Mouse (Mus musculus): ENCODE results near the gene Myl3. TPM values are rescaled to one million over a fixed set of nuclear protein-coding genes. Genes with fewer than 3 reads are reported as not detected.
A peak's percentile ranks its signal among the peaks of the same experiment; 100 is the strongest.

Gene Myl3
- polyA plus RNA-seq, 1 experiment from 2014 or later = 6.8 TPM

GRCm38 (mm10) chr9:110734154-110734553 is 7.5 kb upstream of the Myl3 start:
- peaks cover 10% of the 10 kb centered on the region for H3K4me1 ChIP-seq (replicated peaks; ENCODE audit: control insufficient read depth, insufficient read depth, low read length)
- no peak overlapping the region for H3K4me3 ChIP-seq (ENCODE audit: low read depth, low read length)
- no peaks in the 10 kb centered on the region for H3K9me3 ChIP-seq (ENCODE audit: control insufficient read depth, low read length)
- 61% methylated on average over 7 of the region's 7 CpGs for WGBS
- no peak overlapping the region for H3K4me2 ChIP-seq
- ATAC-seq (replicated peaks; ENCODE audit: low FRiP score) (no peak), DNase-seq (ENCODE audit: low spot score) (no peak)
- H3K36me3 ChIP-seq (ENCODE audit: control insufficient read depth, insufficient read depth, low read length) = no peaks in the 10 kb centered on the region
- H3K27me3 ChIP-seq (replicated peaks; ENCODE audit: control insufficient read depth, insufficient read depth, low read length) = peaks cover 15% of the 10 kb centered on the region
- H3K9ac ChIP-seq (ENCODE audit: low read depth, low read length) = no peak overlapping the region
- H3K27ac ChIP-seq (ENCODE audit: low read depth, low read length) = no peak overlapping the region

DNA sequence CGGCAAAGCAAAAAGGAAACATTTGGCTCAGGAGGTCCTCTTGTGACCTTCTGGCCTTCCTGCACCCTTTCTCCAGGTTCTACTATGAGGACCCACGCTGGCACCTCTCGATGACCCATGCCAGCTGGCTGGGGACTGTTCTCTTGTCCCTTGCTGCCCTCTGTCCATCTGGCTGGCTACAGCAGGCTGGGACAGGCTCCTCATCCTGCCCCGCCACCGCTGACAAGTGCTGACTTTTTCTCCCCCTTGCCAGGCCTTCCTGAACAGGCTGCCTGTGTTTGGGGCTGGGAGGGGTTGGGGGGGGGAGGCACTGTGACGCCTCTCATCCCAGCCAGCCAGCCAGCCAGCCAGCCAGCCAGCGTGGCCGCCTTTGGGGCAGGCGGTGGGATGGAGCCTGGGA is 5.3 kb upstream of the Myl3 start:
- Histone ChIP-seq H3K27me3 (replicated peaks; ENCODE audit: control insufficient read depth, insufficient read depth, low read length) (peaks cover 28% of the 10 kb centered on the region), H3K4me2 (no peak overlapping the region), H3K27ac (ENCODE audit: low read depth, low read length) (no peak overlapping the region), H3K4me3 (ENCODE audit: low read depth, low read length) (no peak overlapping the region), H3K36me3 (ENCODE audit: control insufficient read depth, insufficient read depth, low read length) (no peaks in the 10 kb centered on the region), H3K4me1 (replicated peaks; ENCODE audit: control insufficient read depth, insufficient read depth, low read length) (peaks cover 10% of the 10 kb centered on the region), H3K9ac (ENCODE audit: low read depth, low read length) (no peak overlapping the region), H3K9me3 (ENCODE audit: control insufficient read depth, low read length) (no peaks in the 10 kb centered on the region)
- ATAC-seq (replicated peaks; ENCODE audit: low FRiP score) = no peak
- DNase-seq (ENCODE audit: low spot score) = no peak
- 60% methylated on average over 9 of the region's 9 CpGs for whole genome bisulfite sequencing

- DNase-seq (ENCODE audit: low spot score) (no peak), ATAC-seq (replicated peaks; ENCODE audit: low FRiP score) (no peak)
- Histone ChIP-seq H3K4me2 (no peak overlapping the region), H3K27ac (ENCODE audit: low read depth, low read length) (no peak overlapping the region), H3K9ac (ENCODE audit: low read depth, low read length) (no peak overlapping the region), H3K27me3 (replicated peaks; ENCODE audit: control insufficient read depth, insufficient read depth, low read length) (peaks cover 45% of the 10 kb centered on the region), H3K4me3 (ENCODE audit: low read depth, low read length) (no peak overlapping the region), H3K9me3 (ENCODE audit: control insufficient read depth, low read length) (no peaks in the 10 kb centered on the region), H3K36me3 (ENCODE audit: control insufficient read depth, insufficient read depth, low read length) (no peaks in the 10 kb centered on the region), H3K4me1 (replicated peaks; ENCODE audit: control insufficient read depth, insufficient read depth, low read length) (peaks cover 6% of the 10 kb centered on the region)
- WGBS = 29% methylated on average over 1 of the region's 1 CpGs
Measured at GRCm38 (mm10) chr9:110738054-110738453, 3.6 kb upstream of the Myl3 start.

DNA sequence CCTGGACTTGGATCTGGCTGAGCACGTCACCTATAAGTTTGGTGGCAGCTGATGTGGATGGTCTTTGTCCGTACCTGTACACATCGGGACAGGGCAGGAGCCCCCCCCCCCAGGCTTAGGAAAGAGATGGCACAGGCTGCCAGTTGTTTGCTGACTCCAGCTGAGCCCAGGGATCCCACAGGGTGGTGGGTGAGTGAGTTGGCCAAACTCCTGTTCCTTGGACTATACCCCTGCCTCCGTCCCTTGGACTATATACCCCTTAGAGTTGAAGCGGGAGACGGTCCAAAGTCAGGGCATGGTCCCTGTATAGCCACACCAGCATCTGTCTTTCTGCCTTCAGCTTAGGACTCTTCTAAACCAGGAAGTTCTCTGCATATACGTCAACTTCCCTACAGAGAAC is 1.7 kb upstream of the Myl3 start:
- Histone ChIP-seq H3K27me3 (replicated peaks; ENCODE audit: control insufficient read depth, insufficient read depth, low read length) (peaks cover 63% of the 10 kb centered on the region), H3K9me3 (ENCODE audit: control insufficient read depth, low read length) (no peaks in the 10 kb centered on the region)

DNA sequence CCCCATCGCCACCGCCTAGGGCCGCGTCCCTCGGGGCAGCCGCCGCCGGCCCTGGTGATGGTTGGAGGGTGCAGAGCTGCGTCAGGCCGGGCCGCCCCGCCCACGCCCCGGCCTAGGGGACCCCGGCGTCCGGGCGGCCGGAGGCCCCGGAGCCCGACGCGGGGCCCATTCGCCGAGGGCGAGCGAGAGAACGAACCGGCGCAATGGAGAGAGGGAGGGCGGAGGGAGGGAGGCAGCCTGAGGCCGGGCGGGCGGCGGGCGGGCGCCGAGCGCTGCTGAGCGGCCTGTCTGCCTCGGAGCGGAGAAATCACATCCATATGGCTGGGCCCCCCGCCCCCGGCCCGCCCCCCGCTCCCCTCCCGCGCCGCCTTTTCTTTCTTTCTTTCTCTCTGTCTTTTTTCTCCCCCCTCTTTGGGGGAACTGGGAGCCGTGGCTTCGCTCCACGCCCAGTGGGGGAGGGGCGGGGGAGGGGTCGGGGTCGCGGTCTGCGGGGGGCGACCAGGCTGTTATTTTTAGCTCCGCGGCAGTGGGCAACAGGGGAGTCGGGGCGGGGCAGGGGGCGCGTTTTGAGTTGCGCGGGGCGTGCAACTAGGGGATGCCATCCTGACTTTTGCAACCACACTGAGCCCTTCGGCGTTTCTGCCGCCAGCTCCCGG is 762 bp downstream of the Myl3 start:
- H3K4me3 ChIP-seq (ENCODE audit: low read depth, low read length) = peak overlapping the region; percentile 64
- peak; percentile 53 for ATAC-seq (replicated peaks; ENCODE audit: low FRiP score)
- H3K36me3 ChIP-seq (ENCODE audit: control insufficient read depth, insufficient read depth, low read length) = no peaks in the 10 kb centered on the region
- peak; percentile 60 for DNase-seq (ENCODE audit: low spot score)
- peaks cover 15% of the 10 kb centered on the region; the same call in 1 of the 2 replicates for H3K4me1 ChIP-seq (replicated peaks; ENCODE audit: control insufficient read depth, insufficient read depth, low read length)
- H3K9me3 ChIP-seq (ENCODE audit: control insufficient read depth, low read length) = no peaks in the 10 kb centered on the region
- WGBS = 1% methylated on average over 62 of the region's 71 CpGs
- peak overlapping the region; percentile 65; the same call in 1 of the 2 replicates for H3K27ac ChIP-seq (ENCODE audit: low read depth, low read length)
- peak overlapping the region; percentile 57 for H3K9ac ChIP-seq (ENCODE audit: low read depth, low read length)
- H3K4me2 ChIP-seq = peak overlapping the region; percentile 82
- peaks cover 63% of the 10 kb centered on the region for H3K27me3 ChIP-seq (replicated peaks; ENCODE audit: control insufficient read depth, insufficient read depth, low read length)

More for the DNA sequence above, 1.7 kb upstream of the Myl3 start:
- no peak overlapping the region for H3K4me3 ChIP-seq (ENCODE audit: low read depth, low read length)
- H3K9ac ChIP-seq (ENCODE audit: low read depth, low read length) = no peak overlapping the region
- 0 out of 2 replicates have a peak, but pooled peaks cover 5% of the 10 kb centered on the region for H3K4me1 ChIP-seq (replicated peaks; ENCODE audit: control insufficient read depth, insufficient read depth, low read length)
- 78% methylated on average over 7 of the region's 7 CpGs for WGBS
- H3K4me2 ChIP-seq = no peak overlapping the region
- DNase-seq (ENCODE audit: low spot score) (no peak), ATAC-seq (replicated peaks; ENCODE audit: low FRiP score) (no peak)
- no peak overlapping the region for H3K27ac ChIP-seq (ENCODE audit: low read depth, low read length)
- H3K36me3 ChIP-seq (ENCODE audit: control insufficient read depth, insufficient read depth, low read length) = no peaks in the 10 kb centered on the region

- H3K27ac ChIP-seq (ENCODE audit: low read depth, low read length) = peak overlapping the region; percentile 65; the same call in 1 of the 2 replicates
- peak overlapping the region; percentile 64 for H3K4me3 ChIP-seq (ENCODE audit: low read depth, low read length)
- H3K36me3 ChIP-seq (ENCODE audit: control insufficient read depth, insufficient read depth, low read length) = no peaks in the 10 kb centered on the region
- no peaks in the 10 kb centered on the region for H3K9me3 ChIP-seq (ENCODE audit: control insufficient read depth, low read length)
- peaks cover 15% of the 10 kb centered on the region; the same call in 1 of the 2 replicates for H3K4me1 ChIP-seq (replicated peaks; ENCODE audit: control insufficient read depth, insufficient read depth, low read length)
- H3K4me2 ChIP-seq = peak overlapping the region; percentile 82
- DNase-seq (ENCODE audit: low spot score) (peak; percentile 70), ATAC-seq (replicated peaks; ENCODE audit: low FRiP score) (no peak)
- WGBS = under 1% methylated on average over 49 of the region's 49 CpGs
- H3K27me3 ChIP-seq (replicated peaks; ENCODE audit: control insufficient read depth, insufficient read depth, low read length) = peaks cover 63% of the 10 kb centered on the region
- H3K9ac ChIP-seq (ENCODE audit: low read depth, low read length) = peak overlapping the region; percentile 57
Measured at GRCm38 (mm10) chr9:110742951-110743455, 1.3 kb downstream of the Myl3 start.

DNA sequence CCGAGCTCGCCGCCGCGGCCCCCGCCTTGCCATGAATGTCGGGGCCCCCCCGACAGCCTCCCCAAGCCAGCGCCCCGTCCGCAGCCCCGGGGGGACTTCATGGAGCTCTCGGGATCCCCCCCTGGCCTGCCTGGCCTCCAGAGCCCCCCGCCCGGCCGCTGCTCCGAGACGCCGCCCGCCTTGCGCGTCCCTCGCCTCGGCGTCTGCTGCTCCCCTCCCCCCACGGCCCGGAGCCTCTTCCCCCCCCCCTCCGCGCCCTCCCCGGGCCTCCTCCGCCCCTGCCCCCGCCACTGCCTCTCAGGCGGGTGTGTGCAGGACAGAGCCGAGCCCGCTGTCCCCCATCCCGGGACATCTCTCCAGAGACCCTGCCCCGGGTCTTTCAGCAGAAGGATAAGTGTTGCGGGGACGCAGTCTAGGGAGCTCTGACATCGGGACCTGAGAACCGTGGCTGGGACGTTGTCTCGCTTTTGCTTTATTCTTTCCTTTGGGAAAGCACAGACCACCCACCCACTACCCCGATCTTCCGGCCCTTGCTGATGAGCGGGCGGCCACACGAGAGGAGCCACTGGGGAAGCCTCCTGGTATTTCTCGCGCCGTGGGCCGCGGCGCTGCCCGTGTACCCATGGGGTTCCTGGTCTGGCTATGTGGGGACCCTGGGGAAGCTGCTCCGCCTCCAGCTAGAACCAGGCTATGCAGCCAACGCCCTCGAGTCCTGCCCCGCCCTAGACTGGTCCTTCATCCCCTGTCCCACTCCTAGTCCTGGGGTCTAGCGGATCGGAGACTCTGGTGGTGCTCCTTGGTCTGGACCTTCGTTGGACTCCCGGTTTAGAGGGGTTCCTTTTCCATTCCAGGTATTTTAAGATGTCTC is 2.0 kb downstream of the Myl3 start:
- ATAC-seq (replicated peaks; ENCODE audit: low FRiP score) = no peak

DNA sequence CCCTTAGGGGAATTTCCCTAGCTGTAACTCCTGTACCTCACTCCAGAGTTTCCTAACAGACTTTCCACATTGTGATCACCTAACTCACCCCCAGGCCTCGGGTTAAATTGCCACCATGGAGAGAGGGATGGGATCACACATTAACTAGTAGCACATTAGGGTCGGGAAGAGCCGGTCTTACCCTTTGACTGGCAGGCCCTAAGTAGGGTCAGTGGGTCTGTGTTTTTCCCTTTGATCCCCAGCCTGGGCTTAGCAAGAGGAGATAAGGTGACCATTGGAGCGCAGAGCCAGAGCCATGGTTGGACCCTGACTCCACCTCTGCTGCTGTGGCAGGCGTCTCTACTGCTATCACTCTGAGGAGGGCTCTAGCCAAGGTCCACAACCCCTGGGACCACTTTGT is 4.1 kb downstream of the Myl3 start:
- Histone ChIP-seq H3K36me3 (ENCODE audit: control insufficient read depth, insufficient read depth, low read length) (no peaks in the 10 kb centered on the region), H3K4me2 (peak overlapping the region; percentile 18; the same call in 1 of the 2 replicates), H3K9me3 (ENCODE audit: control insufficient read depth, low read length) (no peaks in the 10 kb centered on the region), H3K9ac (ENCODE audit: low read depth, low read length) (no peak overlapping the region), H3K27me3 (replicated peaks; ENCODE audit: control insufficient read depth, insufficient read depth, low read length) (peaks cover 53% of the 10 kb centered on the region), H3K4me1 (replicated peaks; ENCODE audit: control insufficient read depth, insufficient read depth, low read length) (peaks cover 25% of the 10 kb centered on the region), H3K27ac (ENCODE audit: low read depth, low read length) (peak overlapping the region; percentile 71), H3K4me3 (ENCODE audit: low read depth, low read length) (no peak overlapping the region)
- 27% methylated on average over 5 of the region's 5 CpGs for WGBS
- ATAC-seq (replicated peaks; ENCODE audit: low FRiP score) = peak; percentile 67
- no peak for DNase-seq (ENCODE audit: low spot score)

More for the DNA sequence above, 2.0 kb downstream of the Myl3 start:
- Histone ChIP-seq H3K27ac (ENCODE audit: low read depth, low read length) (peak overlapping the region; percentile 65; the same call in 1 of the 2 replicates), H3K27me3 (replicated peaks; ENCODE audit: control insufficient read depth, insufficient read depth, low read length) (peaks cover 63% of the 10 kb centered on the region), H3K36me3 (ENCODE audit: control insufficient read depth, insufficient read depth, low read length) (no peaks in the 10 kb centered on the region), H3K4me2 (peak overlapping the region; percentile 82), H3K9ac (ENCODE audit: low read depth, low read length) (peak overlapping the region; percentile 57), H3K4me1 (replicated peaks; ENCODE audit: control insufficient read depth, insufficient read depth, low read length) (peaks cover 15% of the 10 kb centered on the region; the same call in 1 of the 2 replicates), H3K4me3 (ENCODE audit: low read depth, low read length) (peak overlapping the region; percentile 64), H3K9me3 (ENCODE audit: control insufficient read depth, low read length) (no peaks in the 10 kb centered on the region)
- no peak for DNase-seq (ENCODE audit: low spot score)
- 4% methylated on average over 53 of the region's 63 CpGs for WGBS
